Mouse (Mus musculus) gastrocnemius, adult 8-10 months (tissue): Measurements from ENCODE around the gene Zswim3. TPM values are rescaled to one million over a fixed set of nuclear protein-coding genes. Genes with fewer than 3 reads are reported as not detected.

Experiments used
- total RNA-seq, 4 experiments: library from RNA; stranded (reverse); gene quantifications; 2 replicates each; pipeline ENCODE4 v1.2.4; 2022

Gene Zswim3
- total RNA-seq, 4 experiments from 2014 or later = 0.90 to 1.7 (median 1.2) TPM

Other genes starting within 250 kb of the Zswim3 start
- gene Wfdc2, start 242.7 kb upstream of the Zswim3 start, total RNA-seq = not detected
- gene Spint3, start 231.6 kb upstream of the Zswim3 start, total RNA-seq = not detected
- gene Wfdc6a, start 219.7 kb upstream of the Zswim3 start, total RNA-seq = not detected
- not detected for gene Eppin, start 211.5 kb upstream of the Zswim3 start, total RNA-seq
- not detected for gene Wfdc6b, start 191.6 kb upstream of the Zswim3 start, total RNA-seq
- not detected for gene Wfdc8, start 191.5 kb upstream of the Zswim3 start, total RNA-seq
- not detected for gene Wfdc16, start 166.3 kb upstream of the Zswim3 start, total RNA-seq
- not detected for gene Wfdc10, start 149.1 kb upstream of the Zswim3 start, total RNA-seq
- gene Wfdc9, start 148.5 kb upstream of the Zswim3 start, total RNA-seq = not detected
- gene Wfdc11, start 131.0 kb upstream of the Zswim3 start, total RNA-seq = not detected
- not detected for gene Wfdc13, start 120.0 kb upstream of the Zswim3 start, total RNA-seq
- gene Spint4, start 106.6 kb upstream of the Zswim3 start, total RNA-seq = not detected
- not detected for gene Spint5, start 89.8 kb upstream of the Zswim3 start, total RNA-seq
- not detected for gene Wfdc3, start 59.2 kb upstream of the Zswim3 start, total RNA-seq
- gene Dnttip1, start 59.1 kb upstream of the Zswim3 start, total RNA-seq = 10 to 100 TPM; 15.6 to 21.0 (median 17.7) TPM
- gene Ube2c, start 35.2 kb upstream of the Zswim3 start, total RNA-seq = under 1 TPM in 3 of 4 experiments, not detected in 1; 0.29 to 0.38 (median 0.38) TPM
- gene Tnnc2, start 25.1 kb upstream of the Zswim3 start, total RNA-seq = over 10,000 TPM; 10,643 to 17,408 (median 13,587) TPM
- gene Snx21, start 19.3 kb upstream of the Zswim3 start, total RNA-seq = 10 to 100 TPM; 23.5 to 24.8 (median 24.4) TPM
- 10 to 100 TPM in 1 of 4 experiments, 1 to 10 TPM in 3; 8.1 to 10.9 (median 8.4) TPM for gene Acot8, start 216 bp upstream of the Zswim3 start, total RNA-seq
- 1 to 10 TPM; 4.7 to 5.3 (median 5.0) TPM for gene Zswim1, start 17.6 kb downstream of the Zswim3 start, total RNA-seq
- not detected for gene Spata25, start 23.4 kb downstream of the Zswim3 start, total RNA-seq
- gene Ctsa, start 27.8 kb downstream of the Zswim3 start, total RNA-seq = 10 to 100 TPM; 51.1 to 55.7 (median 52.7) TPM
- 10 to 100 TPM; 39.0 to 44.4 (median 39.5) TPM for gene Neurl2, start 28.4 kb downstream of the Zswim3 start, total RNA-seq
- 10 to 100 TPM in 2 of 4 experiments, 1 to 10 TPM in 2; 8.0 to 19.5 (median 11.9) TPM for gene Pltp, start 52.6 kb downstream of the Zswim3 start, total RNA-seq
- 10 to 100 TPM; 24.1 to 31.0 (median 27.2) TPM for gene Pcif1, start 74.2 kb downstream of the Zswim3 start, total RNA-seq
- gene Zfp335, start 106.7 kb downstream of the Zswim3 start, total RNA-seq = 10 to 100 TPM in 1 of 4 experiments, 1 to 10 TPM in 3; 7.7 to 10.6 (median 8.1) TPM
- gene Mmp9, start 135.7 kb downstream of the Zswim3 start, total RNA-seq = under 1 TPM; 0.15 to 0.83 (median 0.58) TPM
- gene Slc12a5, start 155.7 kb downstream of the Zswim3 start, total RNA-seq = under 1 TPM; 0.31 to 0.40 (median 0.36) TPM
- 10 to 100 TPM in 3 of 4 experiments, 1 to 10 TPM in 1; 9.0 to 15.5 (median 10.6) TPM for gene Ncoa5, start 229.8 kb downstream of the Zswim3 start, total RNA-seq